Mouse (Mus musculus) heart, embryonic 16.5 days (tissue): ENCODE data around the gene Trim2. TPM values are rescaled to one million over a fixed set of nuclear protein-coding genes. Genes with fewer than 3 reads are reported as not detected.
A peak's percentile ranks its signal among the peaks of the same experiment; 100 is the strongest.

ENCODE experiments used
- ATAC-seq: fragments of 200-750 bp; cut with Nextera tagmentation; replicated peaks from 2 replicates; pipeline ENCODE4 v1.8.0; 2017; ENCODE audit warnings: moderate number of reproducible peaks; ENCODE audit not compliant: insufficient read depth, low FRiP score; ENCODE audit errors: extremely low read depth
- H3K27ac ChIP-seq: fragments of 300-500 bp; sonication (generic); 2 replicates; pipeline ENCODE4 v1.5.1; 2014; ENCODE audit warnings: mild to moderate bottlenecking, low read length, control low read depth, moderate library complexity
- H3K27me3 ChIP-seq: fragments of 300-500 bp; sonication (generic); 2 replicates; pipeline ENCODE4 v1.6.1; 2014; ENCODE audit warnings: low read length, mixed read lengths; ENCODE audit not compliant: control insufficient read depth, insufficient read depth
- H3K36me3 ChIP-seq: fragments of 300-500 bp; sonication (generic); 2 replicates; pipeline ENCODE4 v1.6.1; 2014; ENCODE audit not compliant: control insufficient read depth, insufficient read depth
- H3K4me1 ChIP-seq: fragments of 300-500 bp; sonication (generic); 2 replicates; pipeline ENCODE4 v1.6.1; 2014; ENCODE audit warnings: low read length, mixed read lengths; ENCODE audit not compliant: control insufficient read depth, insufficient read depth
- H3K4me2 ChIP-seq: fragments of 300-500 bp; sonication (generic); 2 replicates; pipeline ENCODE4 v1.6.1; 2014; ENCODE audit warnings: low read depth, mild to moderate bottlenecking, control low read depth, low read length
- H3K4me3 ChIP-seq: fragments of 300-500 bp; sonication (generic); 2 replicates; pipeline ENCODE4 v1.5.1; 2014; ENCODE audit warnings: mild to moderate bottlenecking, control low read depth, low read length
- H3K9ac ChIP-seq: fragments of 300-500 bp; sonication (generic); 2 replicates; pipeline ENCODE4 v1.6.1; 2014; ENCODE audit warnings: low read length, control low read depth
- H3K9me3 ChIP-seq: fragments of 300-500 bp; sonication (generic); replicated peaks from 2 replicates; pipeline ENCODE4 v1.6.1; 2016; ENCODE audit warnings: low read length; ENCODE audit not compliant: control insufficient read depth
- WGBS: fragments of 180-500 bp; shearing (Covaris S2); extraction: QIAGEN DNeasy Blood & Tissue Kit; methylation state at CpG from one replicate; pipeline ENCODE4 v1.1.7; 2014; 5-methylcytosine and 5-hydroxymethylcytosine counted together
- polyA plus RNA-seq: library from polyadenylated mRNA; unstranded; fragments of >200 nt; fragmentation: Nextera tagmentation; extraction: Ambion mirVana; gene quantifications from 2 replicates; pipeline ENCODE4 v1.2.1, GENCODE M21; 2015

Trim2 gene
- polyA plus RNA-seq, 1 experiment from 2014 or later, result 8.7 TPM

DNA sequence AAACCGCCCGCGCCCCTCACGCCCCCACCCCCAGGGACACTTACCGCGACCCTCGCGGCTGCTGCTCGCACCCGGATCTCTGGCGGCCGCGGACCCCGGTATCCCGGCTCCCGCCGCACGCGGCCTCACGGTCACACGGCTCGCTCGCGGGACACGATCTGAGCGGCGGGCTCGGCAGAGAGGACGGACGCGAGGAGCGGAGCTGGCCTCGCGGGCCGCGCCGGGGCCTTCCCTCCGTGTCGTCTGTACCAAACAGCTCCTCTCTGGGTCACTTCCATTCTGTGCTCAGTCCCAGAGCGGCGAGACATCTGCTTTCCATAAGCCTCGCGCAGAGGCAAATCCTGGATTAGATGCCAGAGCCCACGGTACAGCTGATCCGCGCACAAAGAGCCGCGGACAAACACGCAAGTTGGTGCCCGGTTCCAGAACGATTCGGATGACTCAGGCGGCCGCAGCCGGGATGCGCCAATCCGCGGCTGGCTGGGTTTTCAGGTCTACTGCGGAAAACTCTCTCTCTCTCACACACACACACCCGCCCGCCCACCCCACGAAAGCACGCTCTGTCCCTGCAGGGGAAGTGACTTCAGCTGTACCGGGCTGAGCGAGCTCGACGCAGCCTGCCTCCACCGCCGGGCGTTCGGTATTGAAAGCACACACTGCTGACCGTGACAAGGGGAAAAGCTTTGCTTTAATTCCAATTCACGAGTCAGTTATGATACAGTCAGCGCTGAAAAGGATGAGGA lies 47.2 kb downstream of the Trim2 start:
- H3K27ac ChIP-seq, result no peak overlapping the region
- no peaks in the 10 kb centered on the region for H3K9me3 ChIP-seq
- 0 out of 2 replicates have a peak, but pooled peaks cover 8% of the 10 kb centered on the region for H3K27me3 ChIP-seq
- peak; percentile 77 for ATAC-seq
- WGBS, result under 1% methylated on average over 74 of the region's 74 CpGs
- H3K9ac ChIP-seq, result peak overlapping the region; percentile 79
- peak overlapping the region; percentile 73 for H3K4me3 ChIP-seq
- peaks cover 5% of the 10 kb centered on the region; the same call in 1 of the 2 replicates for H3K4me1 ChIP-seq
- no peaks in the 10 kb centered on the region for H3K36me3 ChIP-seq
- H3K4me2 ChIP-seq, result peak overlapping the region; percentile 97

DNA sequence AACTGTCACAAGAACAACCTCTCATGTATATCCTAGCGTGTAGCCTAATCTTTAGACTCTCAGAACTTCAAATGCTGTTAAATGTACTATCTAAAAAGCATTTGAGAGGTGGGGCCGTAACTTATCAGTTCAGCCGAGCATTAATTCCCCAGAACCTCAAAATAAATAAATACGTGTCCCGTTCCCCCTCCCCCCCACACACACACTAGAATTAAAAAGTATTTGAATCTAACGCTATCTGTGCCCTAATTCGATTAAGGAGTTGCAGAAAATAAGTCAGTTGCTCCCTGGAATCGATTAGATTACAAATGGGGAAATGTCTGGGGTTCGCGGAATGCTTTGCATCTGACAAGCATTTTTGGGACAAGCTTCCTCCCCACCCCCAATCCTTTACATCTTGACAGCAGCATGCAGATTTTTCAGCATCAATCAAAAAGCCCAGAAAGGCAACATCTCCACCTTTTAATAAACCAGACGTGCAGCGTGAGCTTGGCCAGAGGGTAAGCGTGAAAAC lies 48.1 kb downstream of the Trim2 start:
- Histone ChIP-seq H3K4me3 (peak overlapping the region; percentile 73), H3K27me3 (0 out of 2 replicates have a peak, but pooled peaks cover 8% of the 10 kb centered on the region), H3K36me3 (no peaks in the 10 kb centered on the region), H3K9ac (peak overlapping the region; percentile 79), H3K4me1 (peaks cover 5% of the 10 kb centered on the region; the same call in 1 of the 2 replicates), H3K27ac (no peak overlapping the region), H3K4me2 (peak overlapping the region; percentile 97), H3K9me3 (no peaks in the 10 kb centered on the region)
- 11% methylated on average over 13 of the region's 13 CpGs for WGBS
- ATAC-seq, result no peak

DNA sequence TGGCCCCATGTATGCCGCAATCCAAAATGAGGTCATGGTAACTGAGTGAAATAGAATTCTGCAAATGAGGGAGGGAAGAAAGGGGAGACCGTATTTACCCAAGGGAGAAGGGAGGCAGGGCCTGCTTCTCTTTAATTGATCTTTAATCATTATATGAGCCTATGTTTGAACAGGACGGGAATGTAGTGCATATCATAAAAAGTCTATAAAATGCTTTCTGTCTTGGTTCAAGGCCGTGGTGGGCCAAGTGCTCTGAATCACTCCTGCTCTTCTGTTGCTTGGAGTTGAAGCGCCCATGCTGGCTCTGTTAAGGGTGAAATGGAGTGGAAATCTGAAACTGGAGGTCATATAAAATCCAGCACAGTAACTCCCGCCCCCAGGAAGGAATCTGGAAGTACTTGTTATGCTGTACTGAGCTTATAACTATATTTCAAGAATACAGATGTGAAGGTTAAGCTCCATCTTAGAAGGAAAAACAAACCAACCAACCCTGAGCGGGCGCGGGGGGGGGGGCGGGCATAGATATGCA lies 48.6 kb downstream of the Trim2 start:
- WGBS, result 54% methylated on average over 10 of the region's 10 CpGs
- Histone ChIP-seq H3K27me3 (0 out of 2 replicates have a peak, but pooled peaks cover 8% of the 10 kb centered on the region), H3K4me3 (peak overlapping the region; percentile 73), H3K9me3 (no peaks in the 10 kb centered on the region), H3K9ac (no peak overlapping the region), H3K4me2 (peak overlapping the region; percentile 97; the same call in 1 of the 2 replicates), H3K36me3 (no peaks in the 10 kb centered on the region), H3K27ac (no peak overlapping the region), H3K4me1 (peaks cover 5% of the 10 kb centered on the region; the same call in 1 of the 2 replicates)
- ATAC-seq, result no peak

DNA sequence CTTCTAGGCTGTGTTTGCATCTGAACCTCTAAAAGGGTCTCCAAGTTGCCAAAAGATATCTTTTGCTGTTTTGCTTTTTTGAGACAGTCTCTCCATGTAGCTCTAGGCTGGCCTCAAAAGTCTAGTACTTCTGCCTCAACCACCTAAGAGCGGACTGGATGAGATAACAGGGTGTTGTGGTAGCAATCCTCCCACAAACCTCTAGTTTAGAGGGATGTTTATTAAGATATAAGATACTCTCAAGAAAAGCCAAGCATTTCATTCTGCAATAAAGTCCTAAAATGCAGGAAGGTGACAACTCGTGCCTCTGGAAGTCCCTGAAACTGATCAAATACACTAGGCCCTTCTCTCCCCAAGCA lies 52.2 kb downstream of the Trim2 start:
- H3K27ac ChIP-seq, result no peak overlapping the region
- no peak overlapping the region for H3K4me3 ChIP-seq
- no peak overlapping the region for H3K9ac ChIP-seq
- no peak for ATAC-seq
- peaks cover 3% of the 10 kb centered on the region; the same call in 1 of the 2 replicates for H3K9me3 ChIP-seq
- H3K27me3 ChIP-seq, result 0 out of 2 replicates have a peak, but pooled peaks cover 4% of the 10 kb centered on the region
- no peak overlapping the region for H3K4me2 ChIP-seq
- H3K4me1 ChIP-seq, result 0 out of 2 replicates have a peak, but pooled peaks cover 3% of the 10 kb centered on the region
- WGBS, result 86% methylated on average over 2 of the region's 2 CpGs
- H3K36me3 ChIP-seq, result no peaks in the 10 kb centered on the region

DNA sequence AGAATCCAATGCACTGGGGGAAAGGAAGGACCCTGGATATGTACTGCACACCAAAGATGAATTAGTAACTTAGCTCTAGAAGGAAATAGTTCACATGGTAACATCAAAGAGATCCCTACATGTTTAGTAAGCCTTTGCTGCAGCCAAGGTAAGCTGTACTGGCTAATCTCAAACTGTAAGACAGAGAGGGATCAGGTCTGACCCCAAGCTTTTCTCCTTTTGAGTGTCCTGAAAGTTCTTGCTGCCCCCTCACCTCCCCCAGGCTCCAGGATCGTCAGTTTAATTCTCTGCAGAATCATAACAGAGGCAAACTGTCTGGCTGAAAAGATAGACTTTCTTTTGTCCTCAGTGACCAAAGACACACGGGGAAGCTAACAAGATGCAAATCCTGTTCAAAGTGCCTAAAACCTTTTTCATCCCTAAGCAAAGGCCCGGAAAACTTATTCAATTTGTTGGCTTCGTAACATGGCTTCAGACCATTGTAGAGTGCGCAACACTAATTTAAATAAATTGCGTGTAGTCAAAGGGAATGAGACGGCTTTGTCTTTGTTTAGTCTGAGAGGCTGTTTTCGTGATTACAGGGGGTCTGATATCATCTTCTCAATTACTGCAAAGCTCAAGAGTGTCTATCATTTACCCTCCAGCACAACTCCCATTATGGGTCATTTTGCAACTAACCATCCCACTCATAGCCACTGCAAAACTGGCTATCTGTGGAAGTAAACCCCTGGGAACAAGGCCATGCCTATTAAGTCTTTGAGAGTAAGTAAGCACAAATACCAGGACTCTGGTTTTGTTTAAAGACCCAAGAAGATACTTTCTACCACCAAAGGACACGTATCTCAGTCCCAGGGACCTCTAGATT lies 52.8 kb downstream of the Trim2 start:
- no peaks in the 10 kb centered on the region for H3K36me3 ChIP-seq
- no peak overlapping the region for H3K27ac ChIP-seq
- H3K9me3 ChIP-seq, result peaks cover 3% of the 10 kb centered on the region; the same call in 1 of the 2 replicates
- no peak overlapping the region for H3K4me3 ChIP-seq
- 82% methylated on average over 9 of the region's 9 CpGs for WGBS
- no peak overlapping the region for H3K9ac ChIP-seq
- no peak for ATAC-seq
- H3K27me3 ChIP-seq, result 0 out of 2 replicates have a peak, but pooled peaks cover 7% of the 10 kb centered on the region
- H3K4me2 ChIP-seq, result no peak overlapping the region
- H3K4me1 ChIP-seq, result 0 out of 2 replicates have a peak, but pooled peaks cover 3% of the 10 kb centered on the region

DNA sequence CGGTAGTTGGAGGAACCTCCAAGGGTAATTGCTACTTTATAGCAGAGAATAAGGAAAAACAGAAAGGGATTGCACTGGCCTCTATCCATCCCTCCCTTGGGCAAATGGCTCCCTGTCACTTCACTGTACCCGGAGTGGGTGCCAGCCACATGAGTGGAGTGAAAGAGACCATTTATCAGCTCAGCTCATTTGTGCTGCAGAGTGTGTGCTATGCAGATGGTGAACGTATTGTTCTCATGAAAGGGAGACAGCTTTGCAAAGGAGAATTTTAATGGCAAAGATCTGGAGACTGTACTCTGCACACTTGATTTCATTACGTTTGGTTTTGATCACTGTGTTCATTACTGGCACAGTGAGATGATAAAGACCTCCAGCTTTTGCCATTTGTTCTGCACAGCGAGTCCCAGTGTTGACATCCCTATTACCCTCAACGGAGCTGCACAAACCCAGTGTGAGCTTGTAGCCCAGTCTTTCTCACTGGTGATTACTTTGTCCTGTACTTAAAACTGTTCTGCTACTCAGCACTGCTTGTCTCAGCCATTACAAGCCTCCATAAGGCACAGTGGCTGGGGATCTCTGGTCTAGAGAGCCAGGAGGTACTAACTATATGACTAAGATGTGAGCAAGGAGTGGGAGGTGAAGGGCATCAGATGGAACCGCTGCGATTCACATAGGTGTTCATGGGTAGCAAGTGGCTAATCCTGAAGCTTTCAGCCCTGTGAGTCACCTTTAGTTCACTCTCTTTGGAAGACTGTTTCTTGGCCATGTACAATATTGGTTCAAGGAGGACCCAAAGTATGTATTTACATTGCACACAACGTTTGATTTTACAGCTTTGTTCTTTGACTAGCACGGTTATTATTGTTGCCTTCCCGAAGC lies 53.7 kb downstream of the Trim2 start:
- Histone ChIP-seq H3K27ac (no peak overlapping the region), H3K4me3 (no peak overlapping the region), H3K9me3 (peaks cover 3% of the 10 kb centered on the region; the same call in 1 of the 2 replicates), H3K9ac (no peak overlapping the region), H3K4me2 (no peak overlapping the region), H3K27me3 (0 out of 2 replicates have a peak, but pooled peaks cover 7% of the 10 kb centered on the region), H3K36me3 (no peaks in the 10 kb centered on the region), H3K4me1 (no peaks in the 10 kb centered on the region)
- 71% methylated on average over 11 of the region's 11 CpGs for WGBS
- ATAC-seq, result no peak

DNA sequence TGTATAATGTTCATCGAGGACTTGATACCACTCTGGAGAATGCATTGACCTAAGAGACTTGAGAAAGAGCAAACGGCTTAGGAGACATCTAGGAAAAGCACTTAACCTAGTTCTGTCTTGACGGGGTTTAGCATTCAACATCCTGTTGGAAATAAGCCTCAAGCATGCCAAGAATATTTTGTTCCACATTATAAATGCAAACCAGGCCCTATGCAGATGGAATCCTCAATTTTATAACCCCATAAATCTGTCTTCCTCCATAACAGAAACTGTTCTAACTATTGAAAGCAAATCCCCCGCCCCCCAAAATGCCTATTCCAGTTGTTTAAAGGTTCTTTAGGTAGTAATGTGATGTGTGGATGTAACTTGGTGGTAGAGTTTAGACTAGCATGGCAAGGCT lies 55.0 kb downstream of the Trim2 start:
- H3K27me3 ChIP-seq, result 0 out of 2 replicates have a peak, but pooled peaks cover 3% of the 10 kb centered on the region
- H3K9me3 ChIP-seq, result peaks cover 3% of the 10 kb centered on the region; the same call in 1 of the 2 replicates
- ATAC-seq, result no peak
- 0 out of 2 replicates have a peak, but pooled peaks cover 4% of the 10 kb centered on the region for H3K4me1 ChIP-seq
- no peak overlapping the region for H3K4me3 ChIP-seq
- no peak overlapping the region for H3K4me2 ChIP-seq
- H3K36me3 ChIP-seq, result no peaks in the 10 kb centered on the region
- WGBS, result 81% methylated on average over 4 of the region's 4 CpGs
- no peak overlapping the region for H3K9ac ChIP-seq
- H3K27ac ChIP-seq, result no peak overlapping the region

DNA sequence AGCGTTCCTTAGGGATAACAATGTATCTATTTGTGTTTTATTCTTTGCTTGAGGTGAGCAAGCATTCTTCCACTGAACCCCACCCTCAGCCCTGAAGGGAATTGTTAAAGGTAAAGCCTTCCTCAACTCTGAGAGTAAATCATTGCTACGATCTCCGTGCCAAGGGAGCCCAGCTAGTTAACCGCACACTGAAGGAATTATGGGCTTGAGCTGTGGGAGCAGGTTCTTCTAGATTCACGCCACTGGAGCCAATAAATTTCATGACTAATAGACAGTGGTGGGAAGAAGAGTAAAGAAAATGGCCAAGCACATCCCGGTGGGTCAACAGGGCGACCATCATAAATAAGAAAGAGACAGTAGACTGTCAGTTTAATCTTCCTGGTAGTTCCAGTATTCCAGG lies 56.4 kb downstream of the Trim2 start:
- Histone ChIP-seq H3K4me1 (0 out of 2 replicates have a peak, but pooled peaks cover 4% of the 10 kb centered on the region), H3K9me3 (peaks cover 3% of the 10 kb centered on the region; the same call in 1 of the 2 replicates), H3K4me3 (no peak overlapping the region), H3K36me3 (no peaks in the 10 kb centered on the region), H3K4me2 (no peak overlapping the region), H3K27ac (no peak overlapping the region), H3K9ac (no peak overlapping the region), H3K27me3 (0 out of 2 replicates have a peak, but pooled peaks cover 3% of the 10 kb centered on the region)
- WGBS, result 93% methylated on average over 7 of the region's 7 CpGs
- no peak for ATAC-seq
